Mouse (Mus musculus) thymus, postnatal 36 days (tissue): ENCODE results near the gene Ccdc47.

Experiments used
- DNase-seq, 2 experiments: peaks; one replicate each; pipeline ENCODE4 v3.0.0; 2022; ENCODE audit warnings: mixed read lengths in 2 of 2

The Ccdc47 gene

GRCm38 (mm10) chr11:106195341-106195740 lies 20.8 kb downstream of the Ccdc47 start:
- no peak for DNase-seq

- no peak for DNase-seq
These were observed 21.3 kb downstream of the Ccdc47 start for GRCm38 (mm10) chr11:106194891-106195290.

GRCm38 (mm10) chr11:106194155-106194541 lies 22.0 kb downstream of the Ccdc47 start:
- DNase-seq = no peak

GRCm38 (mm10) chr11:106193371-106194154 lies 22.6 kb downstream of the Ccdc47 start:
- peak; percentile 97 to 98 for DNase-seq

GRCm38 (mm10) chr11:106192657-106193370 lies 23.3 kb downstream of the Ccdc47 start:
- DNase-seq = no peak

- DNase-seq = no peak
These were observed 23.9 kb downstream of the Ccdc47 start for GRCm38 (mm10) chr11:106192241-106192640.

- DNase-seq = no peak
These were observed 24.4 kb downstream of the Ccdc47 start for GRCm38 (mm10) chr11:106191716-106192115.

GRCm38 (mm10) chr11:106187326-106187725 lies 28.8 kb downstream of the Ccdc47 start:
- no peak for DNase-seq

GRCm38 (mm10) chr11:106180449-106180801 lies 35.7 kb downstream of the Ccdc47 start:
- DNase-seq = no peak

GRCm38 (mm10) chr11:106179711-106180448 lies 36.3 kb downstream of the Ccdc47 start:
- DNase-seq = no peak

- no peak for DNase-seq
These were observed 37.9 kb downstream of the Ccdc47 start for GRCm38 (mm10) chr11:106178036-106178782.

GRCm38 (mm10) chr11:106176372-106176771 lies 39.8 kb downstream of the Ccdc47 start:
- DNase-seq = no peak

GRCm38 (mm10) chr11:106175081-106175480 lies 41.1 kb downstream of the Ccdc47 start:
- DNase-seq = no peak

GRCm38 (mm10) chr11:106174372-106174771 lies 41.8 kb downstream of the Ccdc47 start:
- DNase-seq = no peak

GRCm38 (mm10) chr11:106173228-106173627 lies 42.9 kb downstream of the Ccdc47 start:
- no peak for DNase-seq

- peak; percentile 74 to 79 for DNase-seq
These were observed 45.3 kb downstream of the Ccdc47 start for GRCm38 (mm10) chr11:106170807-106171206.

- peak; percentile 66 to 76 for DNase-seq
These were observed 48.7 kb downstream of the Ccdc47 start for GRCm38 (mm10) chr11:106167435-106167834.

GRCm38 (mm10) chr11:106164601-106165180 lies 51.5 kb downstream of the Ccdc47 start:
- no peak for DNase-seq

- no peak for DNase-seq
These were observed 52.6 kb downstream of the Ccdc47 start for GRCm38 (mm10) chr11:106163546-106163945.

- DNase-seq = no peak
These were observed 53.9 kb downstream of the Ccdc47 start for GRCm38 (mm10) chr11:106162237-106162636.

GRCm38 (mm10) chr11:106160841-106161721 lies 55.1 kb downstream of the Ccdc47 start, which contains the start of the genes Gm10840 and Limd2:
Gene Gm10840, plus strand, starts transcription at chr11:106160850.
Gene Limd2, minus strand, starts transcription at chr11:106160860.
- peak; percentile 79 to 82 for DNase-seq
